Mouse (Mus musculus): ENCODE results near the gene Erp29.

- no peak for TF ChIP-seq POLR2A (IDR thresholded peaks at IDR 0.05; ENCODE audit: low read depth, low read length)
- no peak for TF ChIP-seq CTCF (IDR thresholded peaks at IDR 0.05; ENCODE audit: borderline replicate concordance, insufficient read depth, low read length)
These were observed 29.0 kb downstream of the Erp29 start for GRCm38 (mm10) chr5:121423297-121423696.

Data from embryonic fibroblast, embryonic 13.5 days (primary cell).